Mouse (Mus musculus): ENCODE measurements around the gene Itga2b.

DNA sequence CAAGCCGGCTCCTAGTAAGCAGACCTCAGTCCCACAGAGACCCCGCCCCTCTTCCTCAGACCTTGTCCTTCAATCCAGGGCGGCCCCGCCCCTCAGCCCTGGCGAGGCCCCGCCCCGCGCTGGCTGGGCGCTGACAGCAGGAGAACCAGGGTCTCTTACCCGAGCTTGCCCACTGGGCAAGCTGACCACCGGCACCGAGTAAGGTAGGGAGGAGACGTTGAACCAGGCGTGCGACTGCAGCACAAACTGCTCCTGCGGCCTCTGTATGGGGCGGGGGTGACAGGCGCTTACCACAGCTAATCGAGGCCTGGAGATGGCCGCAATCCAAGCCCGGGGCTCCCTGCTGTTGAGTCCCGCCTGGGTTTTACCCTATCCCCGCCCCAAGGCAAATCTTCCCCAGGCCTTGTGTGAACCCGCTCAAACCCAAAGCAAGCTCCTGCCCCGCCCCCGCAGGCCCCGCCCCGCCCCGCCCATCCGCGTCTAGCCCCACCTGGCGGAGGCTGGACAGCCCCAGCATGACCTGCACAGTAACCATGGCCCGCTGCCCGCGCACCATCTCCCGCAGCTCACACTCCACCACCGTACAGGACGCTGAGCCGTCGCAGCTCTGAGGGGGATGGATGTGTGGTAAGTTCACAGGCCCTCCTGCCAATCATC lies 14.1 kb downstream of the Itga2b start:
- TF ChIP-seq GATA1 (IDR thresholded peaks at IDR 0.05; ENCODE audit: borderline replicate concordance, low read length) (no peak), FLI1 (IDR thresholded peaks at IDR 0.05; ENCODE audit: low read length) (no peak)

All from megakaryocyte, embryonic 14.5 days (primary cell).